Comparison of ENCODE assay signal across 8 mouse cellular contexts in genomic region chr5:67778026-67778425, GRCm38 (mm10).
DNase-seq lines count a peak whose midpoint lies in the region; ATAC-seq and TF ChIP-seq lines count a peak whose summit lies in the region.

No protein-coding gene starts in this region.

- no peak overlapping the region for H3K27ac ChIP-seq in CH12.LX (ENCODE audit: insufficient read depth, low read depth)
- no peak overlapping the region for H3K27ac ChIP-seq in hindbrain, embryonic 13.5 days
- H3K27ac ChIP-seq in midbrain, embryonic 12.5 days (replicated peaks) = no peak overlapping the region

- no peaks in the 10 kb centered on the region for H3K4me1 ChIP-seq in CH12.LX (ENCODE audit: control insufficient read depth in 1 of 2, insufficient read depth in 2 of 2)
- H3K4me1 ChIP-seq in hindbrain, embryonic 13.5 days (replicated peaks) = 0 out of 2 replicates have a peak, but pooled peaks cover 5% of the 10 kb centered on the region
- no peaks in the 10 kb centered on the region for H3K4me1 ChIP-seq in midbrain, embryonic 12.5 days

- no peak overlapping the region for H3K9ac ChIP-seq in CH12.LX (ENCODE audit: insufficient read depth, low read depth)
- H3K9ac ChIP-seq in hindbrain, embryonic 13.5 days = no peak overlapping the region
- H3K9ac ChIP-seq in midbrain, embryonic 12.5 days (replicated peaks) = no peak overlapping the region

- H3K4me2 ChIP-seq in CH12.LX (ENCODE audit: insufficient read depth, low read depth, poor library complexity, severe bottlenecking) = no peak overlapping the region
- H3K4me2 ChIP-seq in hindbrain, embryonic 13.5 days = no peak overlapping the region
- no peak overlapping the region for H3K4me2 ChIP-seq in midbrain, embryonic 12.5 days (replicated peaks)

- intact Hi-C loops in left cerebral cortex, postnatal 10 days (cut with DNase I) = loop anchor here (5.0 kb wide), 1 partner anchor 69 kb away; the partner anchor contains the start of gene Atp8a1

- peaks cover 0 to 9% of the 10 kb centered on the region in 2 experiments for H3K36me3 ChIP-seq in CH12.LX (replicated peaks in 1 of 2; ENCODE audit: control insufficient read depth in 1 of 2, insufficient read depth in 1 of 2, low read length in 1 of 2)
- H3K36me3 ChIP-seq in hindbrain, embryonic 13.5 days = peaks cover 12% of the 10 kb centered on the region
- H3K36me3 ChIP-seq in midbrain, embryonic 12.5 days = peaks cover 5% of the 10 kb centered on the region; the same call in 1 of the 2 replicates

- ATAC-seq in hindbrain, embryonic 13.5 days (ENCODE audit: low FRiP score) = 0 out of 2 replicates have a peak, but pooled peaks have one; percentile 59
- ATAC-seq in midbrain, embryonic 12.5 days (ENCODE audit: low FRiP score, low read depth) = peak; percentile 88

- H3K4me3 ChIP-seq in CH12.LX (replicated peaks in 1 of 3; ENCODE audit: low read depth in 2 of 3, low read length in 2 of 3, poor library complexity in 1 of 3) = no peak overlapping the region
- H3K4me3 ChIP-seq in hindbrain, embryonic 13.5 days = no peak overlapping the region
- H3K4me3 ChIP-seq in midbrain, embryonic 12.5 days = no peak overlapping the region

- no peaks in the 10 kb centered on the region for H3K79me2 ChIP-seq in CH12.LX (replicated peaks; ENCODE audit: control insufficient read depth, extremely low read depth, insufficient read depth, poor library complexity, severe bottlenecking)

- TF ChIP-seq CTCF in CH12.LX (conservative IDR thresholded peaks at IDR 0.05 in 1 of 2, IDR thresholded peaks at IDR 0.05 in 1 of 2; ENCODE audit: low read depth in 2 of 2, low read length in 2 of 2) = peak; percentile 41 to 64

- no peaks in the 10 kb centered on the region for H3K9me3 ChIP-seq in CH12.LX (replicated peaks; ENCODE audit: low read length)
- H3K9me3 ChIP-seq in hindbrain, embryonic 13.5 days = no peaks in the 10 kb centered on the region
- no peaks in the 10 kb centered on the region for H3K9me3 ChIP-seq in midbrain, embryonic 12.5 days

- dilution Hi-C loops in CH12.LX (cut with MboI; ENCODE audit: extremely low pct_ligation_motif_present, extremely low pct_unique_long_range_greater_than_20kb, low sequenced_read_pairs) = no loop called here

- peak; percentile 24 for DNase-seq in adrenal gland, postnatal 10 days
- no peak for DNase-seq in adrenal gland, adult 8-10 months
- peak; percentile 34 for DNase-seq in CH12.LX (ENCODE audit: extremely low read depth)
- peak; percentile 17 for DNase-seq in embryo, embryonic 9.5 days (ENCODE audit: extremely low spot score)
- DNase-seq in left cerebral cortex, postnatal 10 days (ENCODE audit: extremely low spot score in 1 of 2, low spot score in 2 of 2) = peak; percentile 33 to 68
- DNase-seq in natural killer cell, adult 2 months (ENCODE audit: low spot score in 2 of 2) = no peak

- no peak for TF ChIP-seq POLR2A in CH12.LX (IDR thresholded peaks at IDR 0.05; ENCODE audit: low read depth, low read length)

- in situ Hi-C loops in CH12.LX (cut with MboI; ENCODE audit: low pct_ligation_motif_present, low pct_unique_long_range_greater_than_20kb, low sequenced_read_pairs) = no loop called here

- no peaks in the 10 kb centered on the region for H3K27me3 ChIP-seq in CH12.LX (replicated peaks)
- H3K27me3 ChIP-seq in hindbrain, embryonic 13.5 days = no peaks in the 10 kb centered on the region
- H3K27me3 ChIP-seq in midbrain, embryonic 12.5 days = no peaks in the 10 kb centered on the region

- peak; percentile 66 for TF ChIP-seq RAD21 in CH12.LX (IDR thresholded peaks at IDR 0.05; ENCODE audit: low read depth, low read length)

- 73% methylated on average over 8 of the region's 8 CpGs for WGBS in hindbrain, embryonic 13.5 days
- 69% methylated on average over 8 of the region's 8 CpGs for WGBS in midbrain, embryonic 12.5 days

- no peak for TF ChIP-seq EP300 in CH12.LX (IDR thresholded peaks at IDR 0.05; ENCODE audit: low read length)

TF ChIP-seq in CH12.LX, 34 proteins besides CTCF, POLR2A, EP300 and RAD21:
- peak; percentile 51 for TF ChIP-seq SMC3 (IDR thresholded peaks at IDR 0.05; ENCODE audit: low read depth, low read length)
- no peak for TF ChIP-seq JUND (conservative IDR thresholded peaks at IDR 0.05; ENCODE audit: low read depth, low read length)
- no peak for TF ChIP-seq TBP (conservative IDR thresholded peaks at IDR 0.05; ENCODE audit: low read depth, low read length)
- TF ChIP-seq POLR2AphosphoS2 (IDR thresholded peaks at IDR 0.05; ENCODE audit: low read depth, low read length) = no peak
- no peak for TF ChIP-seq E2F4 (IDR thresholded peaks at IDR 0.05; ENCODE audit: insufficient replicate concordance, low read depth, low read length)
- TF ChIP-seq ZC3H11A (IDR thresholded peaks at IDR 0.05; ENCODE audit: low read depth, low read length) = no peak
TF ChIP-seq in CH12.LX: peak in this region for 1.

Comparison
In these comparisons a context has a peak if more than half of its experiments do, and no peak if none do; other contexts are left out.
1. DNase-seq: peak in adrenal gland, postnatal 10 days (single experiment), CH12.LX (single experiment), embryo, embryonic 9.5 days (single experiment) and left cerebral cortex, postnatal 10 days (2 of 2); none in adrenal gland, adult 8-10 months (single experiment) and natural killer cell, adult 2 months (0 of 2).